Mouse (Mus musculus) urinary bladder, adult 18-20 months (tissue): ENCODE measurements around the gene Pof1b.
A peak's percentile ranks its signal among the peaks of the same experiment; 100 is the strongest.

Experiments used
- DNase-seq, 2 experiments: peaks; one replicate each; pipeline ENCODE4 v3.0.0; 2022; ENCODE audit warnings: low spot score in 2 of 2, mixed read lengths in 2 of 2

Pof1b gene

DNA sequence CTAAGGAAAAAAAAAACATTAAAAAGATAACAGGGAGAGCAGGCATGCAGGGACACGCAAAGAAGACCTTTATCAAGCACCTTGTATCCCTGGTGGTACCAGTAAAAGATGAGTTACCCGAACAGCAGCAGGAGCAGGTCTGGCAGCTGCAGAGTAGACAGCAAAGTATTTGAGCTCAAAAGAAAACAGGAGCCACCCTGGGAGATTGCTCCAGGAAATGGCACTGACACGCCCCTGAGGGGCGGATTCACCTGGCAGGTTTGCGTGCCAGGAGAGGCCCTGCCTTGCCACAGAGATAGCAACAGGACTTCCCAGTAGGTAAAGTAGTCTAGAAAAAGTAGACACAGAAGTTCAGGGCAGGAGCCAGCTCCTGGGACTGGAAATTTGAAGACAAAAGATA, at the start of gene Pof1b:
Gene Pof1b (minus strand): TSS at position 144 of the 400 bp plus-strand sequence.
- DNase-seq = peak; percentile 26 to 42

DNA sequence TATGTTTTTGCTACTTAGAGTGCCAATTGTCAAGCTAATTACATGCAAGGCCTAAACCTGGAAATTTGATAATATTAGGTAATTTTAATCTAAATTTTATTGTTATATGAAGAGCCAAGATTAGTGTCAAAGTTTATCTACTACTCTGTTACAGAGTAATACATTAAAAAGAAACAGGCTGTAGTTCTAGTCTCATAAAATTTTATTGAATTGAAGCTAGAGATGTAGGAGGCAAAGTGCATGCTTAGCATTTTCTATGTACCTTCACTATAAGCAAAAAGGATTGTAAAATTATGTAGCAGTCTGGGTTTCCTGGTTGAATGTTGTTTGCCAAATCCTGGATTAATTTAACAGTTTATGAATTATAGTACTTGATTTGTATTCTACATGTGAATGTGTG, 18.1 kb upstream of the Pof1b start:
- DNase-seq = no peak

DNA sequence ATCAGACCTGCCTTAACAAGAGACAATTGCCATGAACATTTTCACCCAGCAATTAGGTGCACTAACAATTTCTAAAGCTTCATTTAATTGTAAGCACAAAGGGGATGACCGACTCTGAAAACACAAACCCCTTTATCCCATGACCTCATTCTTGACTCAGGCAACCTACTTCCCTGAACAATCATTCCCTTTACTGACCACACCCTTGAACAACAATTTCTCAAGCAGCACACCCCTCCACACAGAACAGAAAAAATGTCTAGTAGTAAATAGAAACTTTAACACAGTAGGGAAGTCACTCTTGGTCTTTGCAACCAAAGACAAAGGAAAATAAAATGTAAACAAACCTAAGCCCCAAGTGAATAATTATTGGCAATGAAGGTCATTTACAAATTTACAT, 4.1 kb downstream of the Pof1b start:
- DNase-seq = no peak

DNA sequence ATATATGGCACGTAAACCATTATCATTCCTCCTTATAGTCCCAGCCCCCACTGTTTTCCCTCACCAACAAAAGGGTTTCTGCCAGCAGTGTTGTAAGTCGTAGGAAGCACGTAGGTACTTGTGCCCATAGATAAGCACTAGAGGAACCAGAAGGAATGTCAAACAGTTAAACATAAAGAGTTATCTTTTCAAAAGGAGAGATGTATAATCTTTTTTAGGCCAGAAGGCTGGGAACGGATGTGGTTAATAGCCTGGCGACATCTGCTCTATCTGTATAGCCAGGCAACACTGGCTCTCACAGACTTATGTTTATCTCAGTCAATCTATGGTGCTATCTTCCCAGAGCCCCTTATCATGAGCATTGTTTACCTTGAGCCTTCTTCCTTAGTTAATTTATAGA, 17.8 kb downstream of the Pof1b start:
- DNase-seq = no peak

DNA sequence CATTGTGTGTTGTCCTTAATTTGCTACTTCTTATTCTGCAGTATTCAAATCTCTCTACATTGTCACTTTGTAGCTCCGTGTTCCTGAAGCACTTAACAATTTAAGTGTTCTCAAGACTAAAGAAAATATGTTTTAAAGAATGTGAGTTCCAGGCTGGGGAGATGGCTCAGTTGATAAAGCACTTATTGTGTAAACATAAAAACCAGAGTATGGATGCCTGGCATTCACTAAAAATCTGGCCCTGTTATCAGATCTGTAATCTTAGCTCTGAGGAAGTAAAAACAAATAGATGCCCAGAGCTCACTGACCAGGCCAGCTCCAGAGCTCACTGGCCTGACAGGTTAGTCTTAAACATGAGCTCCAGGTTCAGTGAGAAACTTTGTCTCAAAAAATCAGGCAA, 22.9 kb downstream of the Pof1b start:
- DNase-seq = no peak

DNA sequence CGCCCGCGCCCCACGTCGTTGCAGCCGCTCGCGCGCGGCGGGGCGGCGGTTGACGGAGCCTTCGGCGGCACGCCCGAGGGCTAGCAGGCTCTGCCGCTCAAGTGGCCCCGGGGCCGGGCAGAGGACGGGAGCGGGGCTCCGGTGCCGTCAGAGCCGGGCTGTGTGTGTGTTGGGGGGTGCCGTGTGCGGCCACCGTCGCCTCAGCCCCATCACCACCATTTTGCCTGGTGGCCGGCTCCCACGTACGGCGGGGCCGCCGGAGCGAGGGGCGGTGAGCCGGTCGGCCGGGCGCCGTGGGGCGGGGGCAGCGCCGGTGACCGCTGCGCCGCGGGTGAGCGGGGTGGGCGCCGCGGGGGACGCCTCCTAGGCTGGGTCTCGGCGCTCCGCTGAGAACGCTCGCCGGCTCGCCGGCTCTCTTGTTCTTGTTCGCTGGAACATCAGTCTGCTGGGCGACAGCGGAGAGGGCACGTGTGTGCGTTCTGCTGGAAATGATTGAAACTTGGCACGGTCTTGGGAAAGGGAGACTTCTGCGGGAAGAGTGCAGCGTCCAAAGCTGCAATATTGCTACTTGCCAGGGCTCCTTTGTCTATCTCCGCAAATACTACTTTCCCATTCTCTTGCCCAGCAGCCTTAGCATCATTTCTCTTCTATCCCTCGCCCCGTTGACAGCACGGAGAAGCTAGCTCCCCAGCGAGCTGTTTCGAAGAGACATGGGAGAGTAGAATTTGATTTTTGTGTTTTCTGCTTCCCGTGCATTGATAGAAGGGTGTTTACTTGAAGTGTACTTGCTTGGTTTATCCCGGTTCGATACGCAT, 96.9 kb downstream of the Pof1b start:
- peak in 1 of 2 experiments; percentile 20 for DNase-seq

DNA sequence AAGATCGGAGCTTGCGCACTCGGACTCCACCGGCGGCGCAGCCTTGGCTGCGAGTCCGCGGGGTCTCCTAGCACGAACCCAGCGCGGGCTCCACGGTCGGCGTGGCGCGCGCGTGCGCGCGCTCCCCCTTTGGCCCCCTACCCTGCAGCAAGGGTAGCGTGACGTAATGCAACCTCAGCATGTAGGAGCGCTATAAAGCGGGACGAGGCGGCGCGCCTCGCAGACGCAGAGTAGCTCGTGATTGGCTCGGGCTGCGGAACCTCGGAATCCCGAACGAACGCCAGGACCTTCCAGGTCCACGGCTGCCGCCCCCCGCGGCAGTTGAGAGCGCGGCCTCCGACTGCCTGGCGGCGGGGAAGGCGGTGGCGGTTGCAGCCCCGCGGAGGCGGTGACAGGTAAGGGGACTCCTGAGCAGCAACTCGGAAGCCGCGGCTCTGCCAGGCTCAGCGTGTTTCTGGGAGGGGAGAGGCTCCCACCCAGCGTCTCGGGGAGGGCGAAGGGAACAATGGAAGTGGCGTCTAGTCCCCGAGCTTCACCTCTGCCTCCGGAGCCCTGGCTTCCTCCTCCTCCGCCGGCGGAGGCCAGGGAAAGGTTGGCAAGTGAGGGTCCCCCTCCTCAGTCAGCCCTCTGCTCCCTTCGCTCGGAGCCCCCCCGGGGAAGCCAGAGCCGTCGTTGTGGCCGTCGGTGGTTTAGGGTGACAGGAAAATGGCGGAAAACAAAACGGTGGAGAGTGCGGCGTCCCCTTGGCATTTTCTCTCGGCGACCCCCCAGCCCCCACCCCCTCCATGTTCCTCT, 97.7 kb downstream of the Pof1b start, which contains the start of gene Zfp711:
Gene Zfp711 (plus strand): TSS at position 16 of the 795 bp plus-strand sequence.
- peak; percentile 20 to 22 for DNase-seq
